Mouse (Mus musculus): ENCODE data around the gene Slc22a15.

Gene Slc22a15

DNA sequence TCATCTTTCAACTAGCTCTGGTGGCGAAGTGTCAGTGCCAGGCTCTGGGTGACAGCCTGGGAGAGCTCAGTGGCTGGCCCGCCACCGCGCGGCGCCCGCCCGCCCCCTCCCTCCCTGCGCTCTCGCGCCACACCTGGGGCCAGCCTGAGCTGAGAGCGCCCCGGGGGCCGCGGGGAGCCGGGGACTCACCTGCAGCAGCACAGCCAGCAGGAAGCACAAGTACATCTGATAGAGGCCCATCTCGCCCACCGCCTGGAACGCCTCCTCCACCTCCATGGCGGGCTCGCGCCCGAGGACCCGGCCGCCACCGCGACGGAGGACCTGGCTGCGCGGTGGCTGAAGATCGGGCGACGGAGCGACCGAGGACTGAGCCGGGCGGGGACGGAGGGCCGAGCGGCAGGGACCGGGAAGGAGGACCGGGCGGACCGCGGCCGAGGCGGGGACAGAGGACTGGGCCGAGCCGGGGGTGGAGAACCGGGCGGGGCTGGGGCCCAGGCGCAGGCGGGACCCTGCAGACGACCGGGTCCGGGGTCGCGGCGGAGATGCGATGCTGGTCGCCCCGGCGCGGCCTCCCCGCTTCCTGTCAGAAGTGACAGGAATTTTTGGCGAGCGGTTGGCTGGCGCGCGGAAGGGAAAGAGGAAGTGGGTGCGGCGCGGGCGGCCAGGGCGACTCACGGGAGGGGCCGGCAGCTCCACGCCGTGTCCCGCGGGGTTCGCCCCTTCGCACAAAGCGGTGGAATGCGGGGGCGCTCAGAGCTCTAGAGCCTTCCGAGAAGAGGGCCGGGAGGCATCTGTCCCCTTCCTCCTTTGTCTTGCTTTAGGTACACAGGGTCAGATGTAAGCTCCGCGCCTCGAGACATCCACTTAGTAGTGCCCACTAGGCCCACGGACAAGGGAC, at the start of gene Slc22a15:
Slc22a15 (minus strand) TSS at position 611 of the 898 bp plus-strand sequence.
- DNase-seq: peak; percentile 78 to 82

DNA sequence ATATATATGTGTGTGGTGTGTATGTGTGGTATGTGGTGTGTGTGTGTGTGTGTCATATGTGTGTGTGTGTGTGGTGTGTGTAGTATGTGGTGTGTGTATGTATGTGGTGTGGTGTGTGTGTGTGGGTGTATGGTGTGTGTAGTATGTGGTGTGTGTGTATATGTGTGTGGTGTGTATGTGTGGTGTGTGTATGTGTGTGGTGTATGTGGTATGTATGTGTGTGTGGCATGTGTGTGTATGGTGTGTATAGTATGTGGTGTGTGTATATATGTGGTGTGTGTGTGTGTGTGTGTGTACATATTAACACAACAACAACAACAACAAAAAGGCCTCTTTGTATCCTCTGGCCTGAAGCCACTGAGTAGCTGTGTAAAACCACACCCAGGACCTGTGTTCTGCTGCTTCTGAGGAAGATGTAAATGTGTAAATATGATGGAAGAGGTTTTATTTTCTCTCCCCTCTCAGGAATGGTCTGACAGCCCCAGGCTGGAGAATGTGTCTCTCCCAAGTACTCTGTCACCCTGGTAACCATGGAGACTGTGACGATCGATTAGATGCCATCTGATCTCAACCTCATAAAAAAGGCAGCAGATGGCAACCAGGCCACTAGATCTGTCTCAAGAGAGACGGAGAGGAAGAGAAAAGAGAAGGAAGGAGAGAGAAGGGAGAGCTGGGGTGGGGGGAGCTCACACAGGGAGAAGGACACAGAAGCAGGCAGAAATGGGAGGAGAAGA, 42.7 kb upstream of the Slc22a15 start:
- DNase-seq: no peak

DNA sequence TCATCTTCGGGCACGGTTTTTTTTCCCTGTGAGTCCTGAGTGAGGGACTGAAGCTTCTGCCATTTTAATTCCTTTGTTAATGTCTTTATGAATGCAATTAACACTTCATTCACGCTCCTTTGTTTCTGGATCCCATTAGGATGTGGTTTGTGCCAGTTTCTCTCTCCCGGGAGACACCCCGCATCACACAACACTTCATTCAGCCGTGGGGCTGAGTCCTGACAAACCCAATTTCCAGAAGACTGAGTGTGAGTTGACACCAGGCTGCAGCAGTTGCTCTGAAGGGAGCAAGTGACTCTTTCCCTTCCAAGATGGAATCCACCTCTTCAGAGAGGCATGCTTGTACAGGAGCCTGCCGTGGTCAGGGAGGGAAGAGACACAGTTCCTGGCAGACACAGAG, 40.1 kb upstream of the Slc22a15 start:
- DNase-seq: no peak

DNA sequence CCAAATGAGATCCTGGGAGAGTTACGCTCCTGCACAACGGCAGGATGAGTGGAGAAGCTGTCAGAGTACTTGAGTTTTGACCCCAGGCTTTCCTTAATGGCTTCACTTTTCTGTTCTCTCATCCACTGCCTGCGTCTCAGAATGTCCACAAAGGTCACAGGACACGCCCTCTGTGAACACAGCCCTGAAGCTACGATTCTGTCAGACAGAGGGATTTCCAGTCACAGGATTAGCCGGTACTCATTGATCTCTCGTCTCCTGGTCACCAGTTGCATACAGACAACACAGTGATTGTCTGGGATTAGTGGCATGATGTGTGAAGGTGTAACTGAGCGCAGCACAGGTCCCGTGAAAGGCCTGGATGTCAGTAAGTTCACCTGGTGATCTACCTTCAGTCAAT, 39.2 kb upstream of the Slc22a15 start:
- no peak for DNase-seq

DNA sequence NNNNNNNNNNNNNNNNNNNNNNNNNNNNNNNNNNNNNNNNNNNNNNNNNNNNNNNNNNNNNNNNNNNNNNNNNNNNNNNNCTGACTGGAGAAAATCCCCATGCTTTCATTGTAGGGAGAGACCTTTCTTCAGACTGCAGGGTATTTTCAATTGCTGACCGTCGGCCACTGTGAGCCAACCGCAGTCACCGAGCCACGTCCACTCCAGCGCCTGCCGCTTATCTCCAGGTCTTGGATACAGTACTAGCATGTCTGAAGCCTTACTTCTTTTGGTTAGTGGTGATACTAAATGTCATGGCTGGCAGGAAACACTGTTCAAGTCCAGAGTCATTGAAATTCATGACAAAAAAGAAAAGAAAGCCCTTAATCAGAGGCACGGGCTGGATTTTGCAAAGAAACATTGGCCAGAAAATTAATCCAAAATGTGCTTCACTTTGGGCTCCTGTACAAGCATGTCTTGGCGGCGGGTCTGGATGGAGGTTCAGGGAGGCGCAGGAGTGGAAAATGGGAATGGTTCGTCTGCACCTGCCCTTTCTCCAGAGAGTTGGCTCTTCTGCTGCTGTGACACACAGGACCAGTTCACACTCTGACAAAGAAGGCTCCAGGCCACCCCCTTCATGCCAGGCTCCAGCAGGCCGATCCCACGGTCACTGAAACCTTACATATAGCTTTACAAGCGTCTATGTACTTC, 37.0 kb upstream of the Slc22a15 start:
- DNase-seq: no peak

DNA sequence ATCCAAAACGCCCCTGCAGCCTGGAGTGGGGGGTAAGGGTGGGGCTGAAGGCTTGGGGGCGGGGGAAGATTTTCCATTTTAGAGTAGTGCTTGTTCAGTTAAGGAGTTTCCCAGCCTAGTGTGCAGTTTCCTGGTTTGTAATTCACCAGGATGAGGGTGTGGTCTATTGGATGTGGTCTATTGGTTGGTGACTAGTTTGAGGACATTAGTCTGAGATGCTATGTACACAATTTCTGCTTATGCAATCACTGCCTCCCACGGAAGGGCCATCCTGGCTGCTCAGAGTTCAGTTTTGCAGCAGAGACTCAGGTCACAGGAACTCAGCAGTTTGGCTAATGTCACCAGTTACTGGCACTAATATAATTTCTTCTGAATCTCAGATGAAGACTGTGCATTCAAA, 33.8 kb upstream of the Slc22a15 start:
- no peak for DNase-seq

DNA sequence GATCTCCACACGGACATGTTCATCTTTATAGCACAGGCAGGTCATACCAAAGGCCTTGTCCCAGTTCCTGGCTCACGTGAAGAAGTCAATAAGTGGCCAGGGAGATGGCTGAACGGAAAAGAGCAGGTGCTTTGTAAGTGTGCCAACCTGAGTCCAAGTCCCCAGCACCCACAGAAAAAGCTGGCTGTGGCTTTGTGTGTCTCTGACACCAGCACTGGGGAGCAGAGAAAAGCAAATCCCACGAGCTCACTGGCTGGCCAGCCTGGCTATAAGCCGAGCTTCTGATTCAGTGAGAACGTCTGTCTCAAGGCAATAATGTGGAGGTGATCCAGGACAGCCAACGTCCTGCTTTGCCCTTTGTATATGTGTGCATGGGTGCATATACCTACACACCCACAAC, 29.3 kb upstream of the Slc22a15 start:
- DNase-seq: peak; percentile 8 to 13

DNA sequence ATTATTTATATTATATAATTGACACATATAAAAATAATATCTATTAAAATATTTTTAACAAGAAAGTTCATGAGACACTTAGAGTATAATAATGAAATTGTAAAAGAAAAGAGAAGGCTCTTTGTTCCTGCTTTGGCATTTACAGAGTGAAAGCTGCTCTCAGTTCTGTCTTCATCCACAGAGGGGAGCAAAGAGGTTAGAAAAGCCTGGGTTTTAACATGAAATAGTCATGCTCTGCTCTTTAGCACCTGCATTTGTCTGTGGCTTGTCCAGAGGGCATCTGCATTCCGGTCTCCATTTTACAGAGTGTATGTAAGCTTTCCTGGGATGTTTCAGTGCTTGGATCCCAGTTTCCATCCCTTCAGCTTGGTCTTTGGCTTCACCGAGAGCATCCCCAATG, 28.3 kb upstream of the Slc22a15 start:
- DNase-seq: peak in 1 of 2 experiments; percentile 21

DNA sequence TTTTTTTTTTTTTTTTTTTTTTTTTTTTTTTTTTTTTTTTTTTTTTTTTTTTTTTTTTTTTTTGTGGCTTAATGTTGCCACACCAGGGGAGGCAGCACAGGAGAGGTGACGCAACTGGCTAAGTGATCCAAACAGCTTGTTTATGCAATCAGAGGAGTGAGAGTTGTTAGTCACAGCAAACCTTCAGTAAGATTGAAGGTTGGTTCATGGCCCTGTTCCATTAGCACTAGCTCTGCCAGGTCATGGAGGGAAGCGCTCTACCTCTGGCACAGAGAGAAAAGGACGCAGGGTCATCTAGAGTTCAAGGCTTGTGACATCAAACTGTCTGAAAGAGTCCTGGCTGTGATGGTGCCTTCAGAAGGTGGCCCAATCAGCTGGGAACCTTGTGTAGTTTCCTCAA, 24.3 kb upstream of the Slc22a15 start:
- no peak for DNase-seq

DNA sequence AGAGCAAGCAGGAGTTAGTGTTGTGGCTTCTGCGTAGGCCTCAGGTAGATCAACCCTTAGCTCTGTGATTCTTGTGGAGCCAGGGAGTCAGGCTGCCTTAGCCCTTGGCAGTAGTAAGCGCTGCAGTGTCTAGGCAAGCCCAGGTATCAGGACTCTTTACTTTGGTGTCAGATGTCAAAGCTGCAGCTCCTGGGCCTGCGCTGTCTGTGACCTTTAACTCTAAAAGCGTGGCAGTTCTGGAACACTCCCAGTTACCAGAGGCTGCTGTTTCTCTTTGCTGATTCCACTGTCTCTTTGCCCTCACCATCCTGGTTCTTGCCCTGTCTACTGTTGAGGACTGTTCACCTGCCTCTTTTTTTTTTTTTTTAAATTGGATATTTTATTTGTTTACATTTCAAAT, 23.0 kb upstream of the Slc22a15 start:
- no peak for DNase-seq

DNA sequence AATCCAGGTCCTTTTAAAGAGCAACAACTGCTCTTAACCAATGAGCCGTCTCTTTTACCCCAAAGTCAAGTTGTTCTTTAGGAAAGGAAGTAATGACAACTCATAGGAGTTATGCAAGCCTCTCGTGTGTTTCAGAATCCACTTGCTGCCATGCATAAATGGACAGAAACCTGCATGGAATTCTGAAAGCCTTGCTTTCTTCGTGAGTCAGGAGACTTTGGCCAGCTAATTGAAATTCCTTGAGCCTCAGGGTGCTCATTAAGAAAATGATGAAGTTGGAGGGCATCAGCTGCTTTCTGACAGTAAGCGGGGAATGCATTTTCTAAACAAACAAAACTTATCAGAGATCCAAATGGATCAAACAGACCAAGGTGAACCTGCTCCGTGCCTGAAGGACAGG, 21.0 kb upstream of the Slc22a15 start:
- DNase-seq: no peak

DNA sequence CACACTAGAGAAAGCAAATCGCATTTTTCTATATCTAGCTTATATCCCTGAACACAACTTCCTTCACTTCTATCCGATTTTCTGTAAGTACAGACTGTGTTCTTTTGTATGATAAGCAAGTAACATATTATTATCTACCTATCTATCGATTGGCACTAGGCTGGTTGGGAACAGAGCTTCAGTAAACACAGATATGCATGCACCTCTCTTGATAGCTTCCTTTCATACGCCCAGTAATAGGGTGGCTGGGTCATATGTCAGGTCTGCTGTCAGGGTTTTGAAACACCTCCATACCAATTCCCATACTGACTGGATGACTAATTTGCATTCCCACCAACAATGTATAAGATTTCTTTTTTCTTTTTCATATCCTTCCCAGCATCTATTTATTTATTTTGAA, 16.2 kb upstream of the Slc22a15 start:
- DNase-seq: no peak

DNA sequence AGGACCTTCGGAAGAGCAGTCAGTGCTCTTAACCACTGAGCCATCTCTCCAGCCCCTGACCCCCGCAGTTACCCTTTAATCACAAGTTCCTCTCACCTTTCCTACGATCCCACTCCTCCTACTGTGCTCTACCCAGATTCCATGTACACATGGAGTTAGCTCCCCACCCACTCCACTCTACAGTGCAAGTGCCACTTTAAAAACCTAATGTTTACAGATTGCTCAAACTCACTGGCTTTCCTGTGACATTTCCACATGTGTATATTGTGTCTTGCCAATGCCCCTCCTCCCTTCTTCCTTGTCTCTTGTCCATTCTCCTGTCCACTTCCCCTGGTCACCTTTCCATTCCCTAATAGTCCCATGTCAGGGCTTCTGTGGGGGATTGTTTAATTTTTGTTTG, 15.6 kb upstream of the Slc22a15 start:
- no peak for DNase-seq

DNA sequence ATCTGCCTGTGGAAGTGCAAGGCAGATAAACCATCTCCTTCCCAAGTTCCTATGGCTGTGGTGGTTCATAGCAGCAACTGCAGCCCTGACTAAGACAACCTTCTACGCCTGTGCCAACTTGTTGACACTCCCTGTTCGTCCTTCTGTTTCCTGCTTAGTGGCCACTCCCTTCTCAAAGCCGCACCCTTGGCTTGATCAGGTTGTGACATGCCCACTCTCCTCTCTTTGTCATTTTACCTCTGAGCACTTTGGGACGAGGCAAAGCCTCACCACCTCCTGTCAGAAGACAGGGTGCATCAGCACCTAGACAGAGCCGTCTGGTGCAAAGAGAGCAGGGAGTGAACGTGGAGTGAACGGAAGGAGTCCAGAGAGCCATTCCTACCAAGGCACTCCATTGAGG, 14.9 kb upstream of the Slc22a15 start:
- no peak for DNase-seq

DNA sequence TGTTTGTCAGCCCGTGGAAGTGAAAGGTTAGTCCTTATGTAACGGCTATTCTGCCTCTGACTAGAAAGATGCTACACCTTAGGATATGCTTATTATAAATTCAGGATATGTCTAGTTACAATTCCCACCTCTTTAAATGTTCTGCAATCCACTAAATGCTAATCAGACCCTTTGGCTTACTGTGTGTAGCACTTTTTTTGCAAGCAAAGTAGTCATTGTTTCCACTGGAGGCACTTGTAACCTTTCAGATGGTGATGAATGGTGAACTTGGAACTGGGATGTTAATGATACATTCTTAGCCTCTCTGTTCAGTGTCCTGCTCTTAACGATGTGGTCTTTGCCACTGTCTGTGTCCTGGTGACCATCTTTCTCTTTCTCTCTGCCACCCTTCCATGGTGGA, 12.1 kb upstream of the Slc22a15 start:
- DNase-seq: no peak

DNA sequence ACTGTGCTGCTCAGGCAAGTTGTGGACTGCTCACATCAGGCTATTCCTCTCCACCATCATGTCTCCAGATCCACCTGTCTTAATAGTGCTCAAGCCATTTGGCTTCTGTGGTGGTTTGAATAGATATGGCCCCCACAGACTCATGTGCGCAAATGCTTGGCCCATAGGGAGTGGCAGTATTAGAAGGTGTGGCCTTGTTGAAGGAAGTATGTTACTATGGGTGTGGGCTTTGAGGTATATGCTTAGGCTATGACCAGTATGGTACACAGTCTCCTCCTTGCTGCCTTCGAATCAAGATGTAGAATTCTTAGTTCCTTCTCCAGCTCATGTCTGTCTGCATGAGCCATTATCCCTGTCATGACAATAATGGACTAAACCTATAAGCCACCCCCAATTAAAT, 9.6 kb upstream of the Slc22a15 start:
- DNase-seq: no peak

DNA sequence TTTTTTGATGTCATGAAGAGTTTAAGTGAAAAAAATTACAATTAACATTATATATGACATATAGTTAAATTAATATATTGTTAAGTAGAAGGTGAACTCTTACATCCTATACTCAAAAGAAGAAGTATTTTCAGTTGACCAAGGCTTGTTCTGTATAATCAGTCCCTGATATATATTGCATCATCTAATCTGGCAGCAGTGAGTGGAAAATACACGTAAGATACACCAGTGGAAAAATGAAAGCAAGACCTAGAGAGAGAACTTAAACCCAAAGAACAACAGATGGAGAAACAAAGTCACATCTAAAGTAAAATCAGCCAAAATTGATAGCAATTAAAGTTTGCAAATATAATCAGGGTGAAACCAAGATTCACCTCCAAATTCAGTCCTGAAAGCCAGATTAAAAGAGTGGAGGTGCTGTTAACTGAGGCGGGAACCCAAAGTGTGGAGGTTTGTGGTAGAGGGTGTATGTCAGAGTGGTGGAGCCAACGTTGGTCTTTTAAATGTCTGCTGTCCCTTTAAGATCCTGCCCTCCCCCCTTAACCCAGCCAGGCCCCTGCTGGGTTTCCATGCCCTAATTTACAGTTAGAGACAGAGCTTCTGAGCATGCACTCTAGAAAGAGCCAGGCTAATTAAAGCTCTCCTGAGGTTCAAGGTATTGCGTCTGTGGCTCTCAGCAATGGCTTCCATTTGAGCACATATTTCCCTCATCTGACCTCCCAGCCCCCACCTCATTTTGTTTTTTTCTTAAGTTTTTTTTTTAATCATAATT, 5.0 kb upstream of the Slc22a15 start:
- DNase-seq: peak; percentile 44 to 50

DNA sequence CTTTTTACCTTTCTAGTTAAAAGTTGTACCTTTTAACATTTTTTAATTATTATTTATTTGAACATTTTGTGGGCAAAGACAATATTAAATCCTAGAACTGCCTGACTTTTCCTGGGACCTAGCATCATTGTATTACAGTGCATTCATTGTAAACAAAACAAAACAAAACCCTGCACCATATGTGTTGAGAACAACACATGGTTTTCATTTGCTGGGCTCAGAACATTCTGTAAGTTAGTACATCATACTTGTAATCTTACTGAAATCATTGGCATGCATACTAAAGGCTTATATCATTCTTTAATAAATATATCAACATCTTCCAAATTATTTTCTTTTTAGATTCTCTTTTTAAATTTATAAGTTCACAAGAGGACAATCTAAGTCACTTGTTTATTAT, 2.4 kb upstream of the Slc22a15 start:
- no peak for DNase-seq

DNA sequence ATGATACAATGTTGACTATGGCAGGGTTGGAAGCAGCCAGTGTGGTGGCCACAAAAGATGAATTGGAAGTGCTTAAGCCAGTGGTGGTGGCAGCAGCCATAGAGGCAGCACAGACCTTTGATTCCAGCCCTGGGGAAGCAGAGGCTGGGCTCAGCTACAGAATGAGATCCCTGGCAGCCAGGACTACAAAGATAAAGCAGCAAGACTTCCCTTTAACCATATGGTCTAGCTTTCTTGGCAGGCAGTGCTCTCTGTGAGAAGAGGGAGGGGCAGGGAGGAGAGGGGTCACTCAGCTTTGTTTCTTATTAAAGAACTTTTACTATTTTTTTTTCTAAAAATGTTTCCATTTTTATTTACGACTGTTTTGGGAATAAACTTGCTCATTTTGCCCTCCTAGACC, 1.4 kb upstream of the Slc22a15 start:
- peak; percentile 67 to 79 for DNase-seq

DNA sequence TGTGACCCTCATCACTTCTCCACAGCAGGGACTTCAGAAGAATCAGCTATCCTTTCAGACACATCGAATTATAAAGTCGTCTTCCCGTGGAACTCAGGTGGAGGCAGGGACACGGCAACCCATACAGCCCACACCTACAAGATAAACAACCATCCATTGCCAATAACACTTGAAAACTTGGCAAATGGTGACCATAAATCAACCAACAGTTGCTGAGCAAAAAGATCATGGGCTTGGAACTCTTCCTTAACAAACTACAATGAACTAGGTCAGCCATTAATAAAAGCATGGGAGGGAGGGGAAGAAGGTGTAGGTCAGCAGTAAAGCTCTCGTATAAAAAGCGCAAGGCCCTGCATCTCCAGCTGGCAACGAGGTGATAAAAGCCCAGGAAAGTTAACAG, 1.9 kb downstream of the Slc22a15 start:
- DNase-seq: no peak

DNA sequence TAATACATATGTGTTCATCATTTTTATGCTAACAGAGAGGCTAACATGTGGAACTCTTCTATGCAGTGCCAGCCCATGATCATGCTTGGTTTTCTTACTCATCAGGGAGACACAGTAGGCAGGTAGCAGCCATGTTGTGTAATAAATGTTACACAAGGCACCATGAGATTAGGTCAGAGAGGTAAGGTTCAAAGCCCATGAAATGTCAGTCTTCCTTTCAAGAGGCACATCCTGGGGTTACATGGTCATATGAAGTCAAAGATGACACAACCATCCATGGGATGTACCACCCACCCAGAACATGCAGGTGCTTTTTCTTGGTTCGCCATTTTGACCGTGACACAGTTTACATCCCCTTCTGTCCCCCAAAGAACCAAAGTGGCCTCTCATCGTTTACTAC, 5.7 kb downstream of the Slc22a15 start:
- no peak for DNase-seq

DNA sequence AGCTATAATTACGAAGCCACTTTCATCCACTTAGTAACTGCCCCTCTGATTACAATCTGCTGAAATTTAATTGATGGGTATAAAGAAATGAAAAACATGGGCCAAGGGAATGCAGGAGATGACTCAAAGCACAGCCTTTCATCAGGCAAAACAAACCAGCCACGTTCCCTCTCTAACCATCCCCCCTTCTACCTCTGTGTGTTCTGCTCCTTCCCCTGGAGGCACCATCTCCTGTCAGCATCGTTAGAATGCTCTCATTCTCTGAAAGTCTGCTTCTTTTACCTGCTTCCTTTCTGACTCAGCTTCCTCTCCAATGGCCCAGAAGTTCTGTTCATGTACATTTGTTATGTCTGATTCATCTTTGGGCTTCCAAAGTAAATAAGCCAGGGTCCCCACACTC, 6.6 kb downstream of the Slc22a15 start:
- no peak for DNase-seq

DNA sequence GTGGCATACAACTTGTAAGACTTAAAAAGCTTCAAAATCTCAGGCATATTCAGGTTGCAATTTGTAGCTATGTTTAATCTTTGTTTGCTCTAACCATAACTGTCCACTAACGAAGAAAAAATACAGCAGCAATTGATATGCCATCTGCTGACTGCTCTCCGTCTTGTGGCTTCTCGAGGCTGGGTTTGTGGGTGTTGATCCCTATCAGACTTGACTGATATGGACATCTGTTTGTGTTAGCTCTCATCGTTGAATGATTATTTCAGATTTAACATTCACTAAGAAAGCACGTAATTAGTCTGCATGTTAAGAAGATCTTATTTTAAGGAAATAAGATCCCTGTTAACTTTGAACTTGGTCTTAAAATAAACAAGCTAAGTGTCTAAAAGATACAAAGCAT, 7.7 kb downstream of the Slc22a15 start:
- DNase-seq: no peak

Data from cerebellum, adult 18-20 months (tissue).